Mouse (Mus musculus) ES-E14 (cell line): ENCODE measurements around the gene Rras. TPM values are rescaled to one million over a fixed set of nuclear protein-coding genes. Genes with fewer than 3 reads are reported as not detected.

ENCODE experiments used
- DNase-seq: peaks from one replicate; pipeline ENCODE4 v3.0.0-alpha.2; 2013; ENCODE audit warnings: low read depth, low spot score
- H3K27ac ChIP-seq: 2 replicates; pipeline ENCODE4 v1.5.1; 2012; ENCODE audit warnings: low read depth, mild to moderate bottlenecking, low read length, moderate library complexity, mixed read lengths; ENCODE audit not compliant: poor library complexity, insufficient read depth, severe bottlenecking
- H3K36me3 ChIP-seq: 2 replicates; pipeline ENCODE4 v1.6.1; 2012; ENCODE audit warnings: mild to moderate bottlenecking, low read length, moderate library complexity, mixed read lengths; ENCODE audit not compliant: control insufficient read depth, poor library complexity, insufficient read depth, severe bottlenecking
- H3K4me1 ChIP-seq, 2 experiments: fragments of 150-350 bp in 1 of 2; sonication (generic) in 1 of 2; 2 replicates each; pipeline ENCODE4 v1.6.1; 2012; ENCODE audit warnings: low read length in 2 of 2, mild to moderate bottlenecking in 1 of 2, mixed read lengths in 1 of 2; ENCODE audit not compliant: control insufficient read depth in 2 of 2, insufficient read depth in 2 of 2, poor library complexity in 1 of 2
- H3K4me3 ChIP-seq, 2 experiments: fragments of 150-350 bp in 1 of 2; sonication (generic) in 1 of 2; 2 replicates each; pipeline ENCODE4 v1.5.1; 2012; ENCODE audit warnings: low read length in 2 of 2, low read depth in 1 of 2, mild to moderate bottlenecking in 1 of 2, mixed read lengths in 1 of 2; ENCODE audit not compliant: insufficient read depth in 1 of 2, poor library complexity in 1 of 2, severe bottlenecking in 1 of 2
- H3K9ac ChIP-seq: 2 replicates; pipeline ENCODE4 v1.6.1; 2012; ENCODE audit warnings: low read depth, mild to moderate bottlenecking, low read length, mixed read lengths; ENCODE audit not compliant: poor library complexity, insufficient read depth, severe bottlenecking
- H3K9me3 ChIP-seq: fragments of 150-350 bp; sonication (generic); 2 replicates; pipeline ENCODE4 v1.6.1; 2012; ENCODE audit warnings: low read depth, mild to moderate bottlenecking, low read length; ENCODE audit not compliant: control insufficient read depth, insufficient read depth
- CHD2 ChIP-seq: IDR thresholded peaks from 2 replicates; pipeline ENCODE4 v1.6.1; 2014; ENCODE audit warnings: mild to moderate bottlenecking, low read depth, low read length, inconsistent platforms
- HCFC1 ChIP-seq: IDR thresholded peaks from 2 replicates; pipeline ENCODE4 v1.6.1; 2012; ENCODE audit warnings: low read length, inconsistent platforms, borderline replicate concordance; ENCODE audit not compliant: insufficient read depth
- MAFK ChIP-seq: IDR thresholded peaks from 2 replicates; pipeline ENCODE4 v1.6.1; 2014; ENCODE audit warnings: mild to moderate bottlenecking, low read depth, low read length, inconsistent platforms; ENCODE audit not compliant: insufficient read depth
- ZC3H11A ChIP-seq: IDR thresholded peaks from 2 replicates; pipeline ENCODE4 v1.6.1; 2012; ENCODE audit warnings: low read depth, mild to moderate bottlenecking, inconsistent platforms, low read length, borderline replicate concordance
- ZNF384 ChIP-seq: IDR thresholded peaks from 2 replicates; pipeline ENCODE4 v1.6.1; 2012; ENCODE audit warnings: low read depth, low read length, inconsistent platforms
- in situ Hi-C, 2 experiments: fragments of 600-800 bp; cut with MboI; formaldehyde crosslinking; loops; one replicate each; pipeline ENCODE4 v1.15.1; 2025; ENCODE audit warnings: low sequenced_read_pairs in 2 of 2, inconsistent platforms in 1 of 2; ENCODE audit not compliant: unreplicated experiment in 2 of 2
- total RNA-seq: library from RNA; depleted of rRNA; stranded (reverse); fragments of 300-350 nt; gene quantifications from 2 replicates; pipeline ENCODE4 v1.2.3, GENCODE M21; 2012

The Rras gene
- total RNA-seq, 1 experiment = 14.4 TPM

DNA sequence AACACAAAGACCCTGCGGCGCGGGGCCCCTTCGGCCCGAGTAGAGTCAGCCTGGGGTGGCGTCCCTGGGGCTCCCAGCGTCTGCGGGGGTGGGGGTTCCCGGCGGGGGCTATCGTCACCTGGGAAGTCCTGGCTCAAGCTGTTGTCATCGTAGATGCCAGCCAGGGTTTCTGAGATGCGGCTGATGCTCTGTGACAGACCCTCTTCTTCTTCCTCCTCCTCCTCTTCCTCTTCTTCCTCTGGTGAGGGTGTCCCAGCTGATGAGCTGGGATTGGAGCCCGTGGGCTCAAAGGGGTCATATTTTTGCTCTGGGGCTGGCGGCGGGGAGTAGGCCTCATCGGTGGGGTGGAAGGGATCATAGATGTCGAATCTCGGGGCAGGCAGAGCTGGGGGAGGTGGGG lies 9.3 kb upstream of the Rras start:
- Histone ChIP-seq H3K27ac (no peak overlapping the region), H3K36me3 (peaks cover 72% of the 10 kb centered on the region), H3K9ac (peak overlapping the region; percentile 45), H3K9me3 (no peaks in the 10 kb centered on the region), H3K4me3 (peak overlapping the region in 1 of 2 experiments; percentile 47; a peak in 1 of 4 replicates), H3K4me1 (peaks cover 0 to 12% of the 10 kb centered on the region in 2 experiments; a peak in 2 of 4 replicates)
- DNase-seq = no peak
- in situ Hi-C loops = no loop called here
- no peak for TF ChIP-seq HCFC1
- TF ChIP-seq MAFK = no peak
- no peak for TF ChIP-seq ZC3H11A
- TF ChIP-seq ZNF384 = no peak
- no peak for TF ChIP-seq CHD2

- TF ChIP-seq MAFK (no peak), ZNF384 (no peak), ZC3H11A (no peak), CHD2 (no peak), HCFC1 (no peak)
- Histone ChIP-seq H3K36me3 (peaks cover 49% of the 10 kb centered on the region), H3K9ac (no peak overlapping the region), H3K27ac (no peak overlapping the region), H3K9me3 (no peaks in the 10 kb centered on the region), H3K4me1 (peaks cover 3 to 12% of the 10 kb centered on the region in 2 experiments; a peak in 3 of 4 replicates), H3K4me3 (no peak overlapping the region)
- in situ Hi-C loops = no loop called here
- DNase-seq = no peak
These were observed 5.8 kb upstream of the Rras start for GRCm38 (mm10) chr7:45012011-45012410.

- DNase-seq = no peak
- H3K9ac ChIP-seq = no peak overlapping the region
- no peaks in the 10 kb centered on the region for H3K9me3 ChIP-seq
- no peak overlapping the region for H3K27ac ChIP-seq
- TF ChIP-seq HCFC1 (no peak), CHD2 (no peak), ZNF384 (no peak), ZC3H11A (no peak), MAFK (no peak)
- peaks cover 41% of the 10 kb centered on the region for H3K36me3 ChIP-seq
- H3K4me3 ChIP-seq = no peak overlapping the region
- in situ Hi-C loops = no loop called here
- peaks cover 3 to 12% of the 10 kb centered on the region in 2 experiments; a peak in 3 of 4 replicates for H3K4me1 ChIP-seq
These were observed 4.9 kb upstream of the Rras start for GRCm38 (mm10) chr7:45012824-45013223.

DNA sequence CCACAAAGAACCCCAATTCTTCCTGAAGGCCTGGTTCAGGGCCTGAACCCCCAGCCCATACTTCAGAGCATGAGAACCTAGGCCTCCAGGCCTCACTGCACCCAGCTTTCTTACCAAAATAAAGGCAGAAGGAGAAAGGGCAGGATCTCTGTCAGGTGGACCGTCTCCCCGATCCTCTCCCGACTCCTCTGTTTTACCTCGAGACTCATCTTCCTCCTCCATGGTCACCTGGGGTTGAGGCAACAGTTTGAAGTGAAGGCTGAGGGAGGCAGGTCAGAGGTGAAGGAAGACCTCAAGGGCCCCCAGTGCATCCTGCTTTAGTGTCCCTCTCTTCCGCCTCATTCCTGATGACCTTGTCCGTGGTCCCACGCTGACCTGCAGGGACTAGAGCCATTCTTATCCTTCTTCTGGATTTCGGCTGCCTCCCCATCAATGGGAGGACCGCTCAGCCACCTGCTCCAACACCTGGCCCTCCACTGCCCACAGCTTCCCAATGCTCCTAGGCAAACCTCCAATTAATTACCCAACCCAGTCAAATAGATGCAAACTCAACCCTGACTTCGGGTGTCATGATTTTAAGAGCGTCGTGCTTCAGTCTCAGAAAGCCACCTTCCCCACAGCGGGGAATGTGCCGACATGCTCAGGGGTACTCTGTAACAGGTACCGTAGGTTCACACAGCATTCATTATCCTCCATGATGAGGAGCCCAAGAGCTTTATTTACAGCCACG lies 4.2 kb upstream of the Rras start:
- no peak overlapping the region for H3K4me3 ChIP-seq
- H3K4me1 ChIP-seq = peaks cover 3 to 8% of the 10 kb centered on the region in 2 experiments; a peak in 3 of 4 replicates
- peaks cover 34% of the 10 kb centered on the region for H3K36me3 ChIP-seq
- TF ChIP-seq MAFK = no peak
- TF ChIP-seq ZC3H11A = no peak
- TF ChIP-seq ZNF384 = no peak
- TF ChIP-seq HCFC1 = no peak
- TF ChIP-seq CHD2 = no peak
- DNase-seq = no peak
- no peaks in the 10 kb centered on the region for H3K9me3 ChIP-seq
- no peak overlapping the region for H3K9ac ChIP-seq
- in situ Hi-C loops = no loop called here
- H3K27ac ChIP-seq = no peak overlapping the region
